Mouse (Mus musculus): Measurements from ENCODE around the gene Ttyh3.

GRCm38 (mm10) chr5:140621092-140621491, 27.7 kb downstream of the Ttyh3 start:
- TF ChIP-seq CTCF (conservative IDR thresholded peaks at IDR 0.05; ENCODE audit: low read length) (no peak), NANOG (IDR thresholded peaks at IDR 0.05; ENCODE audit: borderline replicate concordance, low read length) (no peak)
